23 mouse cellular contexts compared by ENCODE assay signal in the genomic region with DNA sequence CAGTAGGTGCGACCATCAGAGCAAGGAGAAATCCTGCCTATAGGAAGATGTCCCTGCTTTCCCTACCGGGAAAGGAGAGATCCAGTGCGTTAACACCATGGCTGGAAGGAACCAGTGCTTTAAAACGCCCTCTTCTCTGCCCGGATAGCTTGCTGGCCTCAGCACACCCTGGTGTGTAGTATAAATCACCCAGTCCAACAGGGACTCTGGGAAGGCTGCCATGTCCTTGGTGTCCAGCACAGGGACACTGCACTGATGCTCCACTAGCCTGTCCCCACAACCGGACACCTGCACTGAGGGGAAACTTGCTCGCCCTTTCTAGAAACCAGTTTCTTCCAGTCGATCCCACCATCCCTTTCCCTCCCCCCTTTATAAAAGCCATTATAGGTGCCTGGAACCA. TPM values are rescaled to one million over a fixed set of nuclear protein-coding genes. Genes with fewer than 3 reads are reported as not detected.
DNase-seq lines count a peak whose midpoint lies in the region; ATAC-seq and TF ChIP-seq lines count a peak whose summit lies in the region.
"Had no signal": no experiment of that assay in that cellular context is flagged by ENCODE, and none has a peak within 500 bp of the region (broad histone marks: within the 10 kb centered on the region; RNA-seq: fewer than 3 reads in every experiment).

No protein-coding gene starts in this region.

- peak; percentile 80 for DNase-seq in gastrocnemius, adult 18-20 months (ENCODE audit: low spot score)
- DNase-seq in gastrocnemius, postnatal 4 days (ENCODE audit: low spot score in 2 of 2) = no peak
- DNase-seq in heart, postnatal 4 days = peak; percentile 64
- no peak for DNase-seq in heart, postnatal 25 days (ENCODE audit: low spot score)
- peak; percentile 87 to 88 for DNase-seq in adrenal gland, postnatal 36 days
- no peak for DNase-seq in ovary, postnatal 14 days (ENCODE audit: low spot score)
- DNase-seq: cerebellum, adult 18-20 months; kidney, adult 18-20 months; layer of hippocampus, adult 9-11 months; liver; liver, postnatal 0 days; right cerebral cortex, adult 18-20 months; right cerebral cortex, postnatal 4 days; thymus, postnatal 14 days had no signal

- H3K4me3 ChIP-seq in myocyte = no peak overlapping the region
- H3K4me3 ChIP-seq: forebrain, embryonic 13.5 days; hindbrain, embryonic 12.5 days; limb, embryonic 10.5 days; midbrain, embryonic 10.5 days had no signal

- no peaks in the 10 kb centered on the region for H3K27me3 ChIP-seq in myocyte (ENCODE audit: control insufficient read depth, insufficient read depth, insufficient read length)
- H3K27me3 ChIP-seq: forebrain, embryonic 13.5 days; hindbrain, embryonic 12.5 days had no signal

- H3K36me3 ChIP-seq in myocyte (ENCODE audit: control insufficient read depth, insufficient read depth) = no peaks in the 10 kb centered on the region
- H3K36me3 ChIP-seq: hindbrain, embryonic 12.5 days had no signal

- peaks cover 8% of the 10 kb centered on the region for H3K79me2 ChIP-seq in myocyte (ENCODE audit: control insufficient read depth, insufficient read depth)

- intact Hi-C loops in heart, postnatal 25 days (cut with DNase I) = no loop called here

- peak overlapping the region; percentile 1 for H3K4me2 ChIP-seq in myocyte (ENCODE audit: low read depth)
- H3K4me2 ChIP-seq: forebrain, embryonic 13.5 days; hindbrain, embryonic 12.5 days had no signal

- no peak overlapping the region for H3ac ChIP-seq in myocyte (ENCODE audit: control insufficient read depth, insufficient read length)

- no peak for TF ChIP-seq POLR2A in myocyte (IDR thresholded peaks at IDR 0.05; ENCODE audit: insufficient read length, low read depth)

- no peak for ATAC-seq in inflammation-experienced regulatory T-cells, adult 6 months
- ATAC-seq: activated CD4-positive, CD25-positive, alpha-beta regulatory T cell, adult 4 months; forebrain, embryonic 13.5 days; liver, postnatal 0 days; lung, postnatal 0 days; midbrain, embryonic 16.5 days had no signal

TF ChIP-seq in myocyte, 11 proteins besides CTCF, POLR2A, EP300 and RAD21:
- TF ChIP-seq POLR2AphosphoS2 (IDR thresholded peaks at IDR 0.05; ENCODE audit: insufficient read length, low read depth) (no peak), MYOG (IDR thresholded peaks at IDR 0.05; ENCODE audit: control insufficient read depth in 1 of 3, insufficient read depth in 1 of 3, insufficient read length in 2 of 3, low read depth in 2 of 3) (no peak), TCF12 (IDR thresholded peaks at IDR 0.05; ENCODE audit: insufficient read depth, poor library complexity, severe bottlenecking) (no peak), MYOD1 (IDR thresholded peaks at IDR 0.05; ENCODE audit: control insufficient read depth in 1 of 3, insufficient read length in 2 of 3, low read depth in 2 of 3) (no peak), REST (IDR thresholded peaks at IDR 0.05; ENCODE audit: insufficient read depth, insufficient read length) (no peak), E2F4 (IDR thresholded peaks at IDR 0.05; ENCODE audit: insufficient read depth) (no peak), TCF3 (IDR thresholded peaks at IDR 0.05; ENCODE audit: insufficient read length, low read depth) (no peak), CEBPB (IDR thresholded peaks at IDR 0.05; ENCODE audit: insufficient read depth, poor library complexity, severe bottlenecking) (no peak), MAX (IDR thresholded peaks at IDR 0.05; ENCODE audit: low read depth) (no peak), SRF (IDR thresholded peaks at IDR 0.05; ENCODE audit: control insufficient read depth, insufficient read length, low read depth) (no peak), USF1 (IDR thresholded peaks at IDR 0.05; ENCODE audit: low read depth) (no peak)

RNA-seq across cellular contexts. Expression of a gene that starts 28.0 kb away (rescaled TPM):
- 10 to 100 TPM; 32.8 to 42.6 TPM for total RNA-seq in gastrocnemius, adult 18-20 months (2021)
- 100 to 1,000 TPM; 124 to 134 TPM for total RNA-seq in gastrocnemius, postnatal 4 days (2021)
- 10 to 100 TPM; 91.0 to 95.1 TPM for total RNA-seq in heart, postnatal 4 days (2021)
- total RNA-seq in heart, postnatal 25 days (2021) = 10 to 100 TPM; 63.5 to 63.6 TPM
- 10 to 100 TPM; 46.5 to 65.9 TPM for total RNA-seq in adrenal gland, postnatal 36 days (2021)
- polyA plus RNA-seq in myocyte (2012; fragmentation: generic; extraction: Trizol) = 59.5 TPM
- polyA plus RNA-seq in inflammation-experienced regulatory T-cells, adult 6 months (2017; shearing (Covaris generic)) = under 1 TPM; 0.30 to 0.87 (median 0.54) TPM

Comparison
In these comparisons a context has a peak if more than half of its experiments do, and no peak if none do; other contexts are left out.
1. DNase-seq: peak in gastrocnemius, adult 18-20 months (single experiment), heart, postnatal 4 days (single experiment) and adrenal gland, postnatal 36 days (2 of 2); none in gastrocnemius, postnatal 4 days (0 of 2), heart, postnatal 25 days (single experiment) and ovary, postnatal 14 days (single experiment).